Mouse (Mus musculus): ENCODE measurements around the gene Rimkla.

Rimkla gene

GRCm38 (mm10) chr4:119467720-119468380 lies 24.6 kb downstream of the Rimkla start:
- no peak for DNase-seq (ENCODE audit: low spot score in 2 of 2)

DNA sequence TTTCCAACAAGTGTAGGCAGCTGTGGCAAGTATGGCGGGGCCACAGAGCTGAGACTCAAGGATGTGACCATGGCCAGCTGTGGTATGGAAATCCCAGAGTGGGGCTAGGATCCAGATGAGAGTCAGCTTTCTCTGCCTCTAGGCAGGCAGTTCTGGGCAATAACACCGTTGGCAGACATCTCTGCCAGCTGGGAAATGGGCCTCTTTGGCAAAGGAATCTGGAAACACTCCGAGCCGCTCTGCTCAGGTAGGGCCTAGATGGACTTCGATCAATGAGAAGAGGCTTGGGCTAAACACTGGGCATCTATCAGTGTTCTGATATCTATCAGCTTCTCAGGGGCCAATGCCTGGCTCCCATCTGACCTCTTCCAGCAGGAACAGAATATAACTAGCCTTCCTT lies 26.6 kb downstream of the Rimkla start:
- DNase-seq (ENCODE audit: low spot score in 2 of 2) = no peak

DNA sequence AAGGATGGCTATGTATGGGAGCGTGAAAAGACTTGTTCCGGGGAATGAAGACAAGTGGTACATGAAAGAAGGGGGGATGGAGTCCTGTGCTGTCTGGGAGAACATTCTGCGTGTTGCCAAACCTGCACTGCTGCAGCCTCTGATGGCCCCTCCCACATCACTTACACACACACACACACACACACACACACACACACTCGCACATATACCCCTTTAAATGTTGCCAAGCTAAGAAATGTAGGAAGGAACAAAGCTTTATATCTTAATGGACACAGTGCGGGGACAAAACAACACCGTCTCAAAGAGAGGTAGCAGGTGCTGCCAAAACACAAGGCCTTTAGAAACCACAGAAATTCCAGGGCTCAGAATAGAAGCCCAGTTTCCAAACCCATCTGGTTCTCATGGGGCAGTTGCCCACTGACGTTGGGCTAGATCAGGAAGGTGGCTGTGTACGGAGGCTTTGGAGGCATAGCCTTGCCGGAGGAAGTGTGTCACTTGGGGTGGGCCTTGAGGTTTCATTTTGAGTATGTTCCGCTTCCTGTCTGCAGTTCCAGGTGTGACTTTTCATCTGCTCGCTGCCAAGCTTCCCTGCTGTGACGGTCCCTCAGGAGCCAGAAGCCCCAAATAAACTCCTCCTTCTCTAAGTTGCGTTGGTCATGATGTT lies 28.5 kb downstream of the Rimkla start:
- no peak for DNase-seq (ENCODE audit: low spot score in 2 of 2)

- no peak for DNase-seq (ENCODE audit: low spot score in 2 of 2)
Measured at GRCm38 (mm10) chr4:119462858-119463755, 29.3 kb downstream of the Rimkla start.

- DNase-seq (ENCODE audit: low spot score in 2 of 2) = no peak
Measured at GRCm38 (mm10) chr4:119462457-119462856, 30.0 kb downstream of the Rimkla start.

GRCm38 (mm10) chr4:119460728-119461141 lies 31.7 kb downstream of the Rimkla start:
- DNase-seq (ENCODE audit: low spot score in 2 of 2) = peak; percentile 78 to 87

GRCm38 (mm10) chr4:119460296-119460695 lies 32.1 kb downstream of the Rimkla start:
- no peak for DNase-seq (ENCODE audit: low spot score in 2 of 2)

DNA sequence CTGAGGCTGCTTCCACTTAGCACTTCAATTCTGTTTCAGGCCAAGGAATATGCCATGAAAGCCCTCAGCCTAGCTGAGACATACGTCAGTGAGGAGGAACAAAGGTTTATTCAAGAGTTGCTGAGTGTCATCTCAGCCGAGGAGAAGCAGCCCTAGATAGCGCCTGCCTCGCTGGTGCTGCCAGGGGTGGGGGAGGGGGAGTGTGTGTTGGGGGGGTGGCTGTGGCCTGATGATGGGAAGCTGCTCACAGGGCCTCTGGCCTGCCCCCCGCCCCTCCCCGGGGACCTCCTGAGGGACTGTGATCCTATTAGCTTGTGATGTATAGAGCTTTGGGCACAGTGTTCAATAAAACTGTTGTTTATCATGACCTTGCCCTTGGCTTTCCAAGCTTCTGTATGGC lies 38.9 kb downstream of the Rimkla start:
- no peak for DNase-seq (ENCODE audit: low spot score in 2 of 2)

GRCm38 (mm10) chr4:119453128-119453527 lies 39.3 kb downstream of the Rimkla start:
- DNase-seq (ENCODE audit: low spot score in 2 of 2) = no peak

DNA sequence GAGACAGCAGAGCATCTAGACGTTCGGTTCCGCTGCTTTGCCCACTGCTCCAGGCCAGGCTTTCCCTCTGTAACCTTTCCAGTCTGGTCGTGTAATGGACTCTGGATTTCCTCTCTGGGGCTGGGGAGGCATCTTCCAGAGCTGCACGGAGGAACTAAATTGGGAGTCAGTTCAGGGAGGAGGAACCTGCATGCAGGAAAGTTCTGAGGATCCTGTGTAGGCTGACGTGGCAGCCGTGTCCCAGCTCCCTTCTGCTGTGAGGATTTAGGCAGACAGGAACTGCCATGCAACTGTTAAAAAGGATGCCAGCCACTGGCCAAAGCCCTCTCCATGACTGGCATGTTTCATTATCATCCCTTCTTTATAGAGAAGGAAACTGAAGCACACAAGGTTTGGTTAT lies 42.0 kb downstream of the Rimkla start:
- no peak for DNase-seq (ENCODE audit: low spot score in 2 of 2)

- DNase-seq (ENCODE audit: low spot score in 2 of 2) = no peak
Measured at GRCm38 (mm10) chr4:119447786-119448185, 44.6 kb downstream of the Rimkla start.

GRCm38 (mm10) chr4:119447261-119447660 lies 45.2 kb downstream of the Rimkla start:
- DNase-seq (ENCODE audit: low spot score in 2 of 2) = no peak

- no peak for DNase-seq (ENCODE audit: low spot score in 2 of 2)
Measured at GRCm38 (mm10) chr4:119442539-119442938, 49.9 kb downstream of the Rimkla start.

DNA sequence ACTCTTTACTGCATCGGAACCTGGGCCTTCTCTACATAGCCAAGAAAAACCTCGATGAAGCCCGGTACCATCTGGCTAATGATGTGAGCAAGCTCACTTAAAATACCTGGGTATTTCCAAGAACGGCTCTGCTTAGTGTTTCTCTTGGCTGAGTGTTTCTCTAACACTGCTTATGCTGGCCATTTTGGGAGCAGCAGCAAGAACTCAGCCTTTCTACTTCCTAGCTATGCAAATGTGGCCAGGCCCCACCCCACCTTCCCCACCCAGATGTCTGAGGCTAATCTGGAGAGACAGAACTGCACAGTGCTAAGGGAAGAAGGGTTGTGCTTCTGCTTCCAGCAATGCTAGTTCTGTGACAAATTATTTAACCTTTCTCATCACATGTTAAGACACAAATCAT lies 50.6 kb downstream of the Rimkla start:
- no peak for DNase-seq (ENCODE audit: low spot score in 2 of 2)

DNA sequence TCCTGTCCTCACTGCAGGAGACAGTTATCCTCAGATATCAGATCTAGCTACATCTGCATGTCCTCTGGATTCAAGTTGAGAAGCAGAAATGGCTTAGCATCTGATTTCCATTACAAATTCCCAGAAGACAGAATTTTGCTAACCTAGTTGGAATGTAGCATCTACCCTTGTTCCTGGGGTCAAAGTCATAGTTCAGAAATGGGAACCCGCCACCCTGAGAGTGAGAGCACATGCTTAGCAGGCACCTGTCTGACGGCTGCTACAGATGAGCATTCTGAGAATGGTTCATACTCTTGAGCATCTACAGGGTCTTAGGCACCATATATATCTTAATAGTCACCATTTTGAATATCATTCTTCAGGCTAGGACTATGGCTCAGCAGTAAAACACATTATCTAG lies 54.5 kb downstream of the Rimkla start:
- DNase-seq (ENCODE audit: low spot score in 2 of 2) = no peak

- peak; percentile 52 to 53 for DNase-seq (ENCODE audit: low spot score in 2 of 2)
Measured at GRCm38 (mm10) chr4:119430678-119431077, 61.8 kb downstream of the Rimkla start.

DNA sequence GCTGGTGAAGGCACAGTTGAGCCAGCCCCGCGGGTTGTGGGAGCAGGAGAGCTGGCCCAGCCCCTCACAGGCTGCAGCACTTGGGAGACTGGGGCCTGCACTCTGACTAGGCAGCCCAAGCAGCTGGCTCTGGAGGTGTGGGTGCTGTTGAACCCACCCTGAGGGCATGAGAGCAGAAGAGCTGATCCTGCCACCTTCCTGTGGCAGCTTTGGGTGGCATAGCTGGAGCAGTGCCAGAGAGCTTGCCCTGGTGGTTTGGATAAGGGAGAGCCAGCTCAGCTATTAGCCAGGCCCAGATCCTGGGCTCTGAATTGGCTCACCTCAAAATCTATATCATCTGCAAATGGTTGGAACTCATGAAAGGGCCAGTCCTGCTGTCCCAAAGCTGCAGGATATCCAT lies 64.7 kb downstream of the Rimkla start:
- DNase-seq (ENCODE audit: low spot score in 2 of 2) = no peak

GRCm38 (mm10) chr4:119425601-119426000 lies 66.8 kb downstream of the Rimkla start:
- no peak for DNase-seq (ENCODE audit: low spot score in 2 of 2)

- no peak for DNase-seq (ENCODE audit: low spot score in 2 of 2)
Measured at GRCm38 (mm10) chr4:119425077-119425476, 67.4 kb downstream of the Rimkla start.

- peak; percentile 84 to 88 for DNase-seq (ENCODE audit: low spot score in 2 of 2)
Measured at GRCm38 (mm10) chr4:119422294-119422964, 70.0 kb downstream of the Rimkla start, which contains the start of the genes Ppcs and Zmynd12. TSS of gene Ppcs (minus strand) at chr4:119422420. TSS of gene Zmynd12 (plus strand) at chr4:119422814.

GRCm38 (mm10) chr4:119421921-119422293 lies 70.5 kb downstream of the Rimkla start:
- DNase-seq (ENCODE audit: low spot score in 2 of 2) = no peak

GRCm38 (mm10) chr4:119421191-119421590 lies 71.2 kb downstream of the Rimkla start:
- DNase-seq (ENCODE audit: low spot score in 2 of 2) = no peak

Measured in right cerebral cortex, adult 2 months (tissue).